Comparison of ENCODE assay signal across 10 mouse cellular contexts in the genomic region with DNA sequence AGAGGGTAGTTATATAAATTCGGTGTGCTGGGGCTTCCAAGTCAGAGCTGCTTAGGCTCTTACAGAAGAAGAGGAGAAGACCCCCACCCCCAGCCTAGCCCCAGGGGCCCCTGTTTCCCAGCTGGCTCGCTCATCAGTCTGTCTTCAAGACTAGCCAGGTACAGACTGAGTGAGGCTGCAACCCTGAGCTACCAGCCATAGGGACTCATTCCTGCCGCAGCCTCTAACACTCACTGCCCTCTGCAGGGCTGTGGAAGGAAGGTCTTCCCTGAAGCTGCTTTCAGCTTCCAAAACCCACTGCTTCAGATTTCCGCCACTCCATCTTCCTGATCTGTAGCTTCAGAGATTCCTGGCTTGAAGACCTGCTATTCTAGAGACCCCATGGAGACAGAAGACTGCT. TPM values are rescaled to one million over a fixed set of nuclear protein-coding genes. Genes with fewer than 3 reads are reported as not detected.
DNase-seq lines count a peak whose midpoint lies in the region; ATAC-seq and TF ChIP-seq lines count a peak whose summit lies in the region.
"Had no signal": no experiment of that assay in that cellular context is flagged by ENCODE, and none has a peak within 500 bp of the region (broad histone marks: within the 10 kb centered on the region; RNA-seq: fewer than 3 reads in every experiment).

No protein-coding gene starts in this region.

- TF ChIP-seq CTCF in thymus, adult 2 months (IDR thresholded peaks at IDR 0.05; ENCODE audit: borderline replicate concordance, control insufficient read depth, extremely low read depth, insufficient read depth, low read length, poor library complexity), result no peak

- peak; percentile 5 for DNase-seq in adrenal gland, postnatal 10 days
- DNase-seq in adrenal gland, postnatal 36 days, result no peak
- peak; percentile 17 to 37 for DNase-seq in layer of hippocampus, postnatal 10 days (ENCODE audit: low spot score in 2 of 2)
- no peak for DNase-seq in layer of hippocampus, postnatal 36 days
- peak; percentile 68 for DNase-seq in embryo, embryonic 10.5 days (ENCODE audit: low spot score)
- no peak for DNase-seq in ovary, postnatal 36 days (ENCODE audit: low spot score)
- no peak for DNase-seq in thymus, adult 2 months

- H3K36me3 ChIP-seq in limb, embryonic 12.5 days, result no peaks in the 10 kb centered on the region
- H3K36me3 ChIP-seq in thymus, adult 2 months (ENCODE audit: control insufficient read depth, insufficient read depth, low read length), result no peaks in the 10 kb centered on the region
- H3K36me3 ChIP-seq: liver, embryonic 15.5 days had no signal

- H3K9ac ChIP-seq in limb, embryonic 12.5 days (replicated peaks), result no peak overlapping the region
- H3K9ac ChIP-seq: liver, embryonic 15.5 days had no signal

- no peak overlapping the region for H3K27ac ChIP-seq in limb, embryonic 12.5 days
- no peak overlapping the region for H3K27ac ChIP-seq in thymus, adult 2 months (ENCODE audit: control insufficient read depth, insufficient read depth, low read length)
- H3K27ac ChIP-seq: liver, embryonic 15.5 days had no signal

- 22% methylated on average over 4 of the region's 4 CpGs for WGBS in limb, embryonic 12.5 days
- WGBS in thymus, adult 2 months, result 42% methylated on average over 4 of the region's 4 CpGs

- peak; percentile 75; the same call in 1 of the 2 replicates for ATAC-seq in limb, embryonic 12.5 days (ENCODE audit: insufficient number of reproducible peaks, insufficient read depth, low FRiP score, low TSS enrichment, low read depth)

- TF ChIP-seq POLR2A in thymus, adult 2 months (IDR thresholded peaks at IDR 0.05; ENCODE audit: control insufficient read depth, extremely low read depth, insufficient read depth, low read length, poor library complexity), result no peak

- H3K4me1 ChIP-seq in limb, embryonic 12.5 days (replicated peaks), result 0 out of 2 replicates have a peak, but pooled peaks cover 8% of the 10 kb centered on the region
- H3K4me1 ChIP-seq in thymus, adult 2 months (replicated peaks; ENCODE audit: control insufficient read depth, insufficient read depth, low read length), result no peaks in the 10 kb centered on the region
- H3K4me1 ChIP-seq: liver, embryonic 15.5 days had no signal

- no peak overlapping the region for H3K4me3 ChIP-seq in limb, embryonic 12.5 days (replicated peaks)
- no peak overlapping the region for H3K4me3 ChIP-seq in thymus, adult 2 months (ENCODE audit: control insufficient read depth, insufficient read depth, low read length)
- H3K4me3 ChIP-seq: liver, embryonic 15.5 days had no signal

- no peaks in the 10 kb centered on the region for H3K9me3 ChIP-seq in limb, embryonic 12.5 days
- H3K9me3 ChIP-seq: liver, embryonic 15.5 days had no signal

- peak overlapping the region; percentile 13; the same call in 1 of the 2 replicates for H3K4me2 ChIP-seq in limb, embryonic 12.5 days
- H3K4me2 ChIP-seq: liver, embryonic 15.5 days had no signal

- H3K27me3 ChIP-seq in limb, embryonic 12.5 days, result no peaks in the 10 kb centered on the region
- H3K27me3 ChIP-seq in thymus, adult 2 months (ENCODE audit: control insufficient read depth, insufficient read depth, low read length), result no peaks in the 10 kb centered on the region
- H3K27me3 ChIP-seq: liver, embryonic 15.5 days had no signal

RNA-seq across cellular contexts. Expression of a gene that starts 35.5 kb away (rescaled TPM):
- total RNA-seq in adrenal gland, postnatal 10 days (2021), result under 1 TPM; 0.30 to 0.33 TPM
- under 1 TPM in 1 of 2 experiments, not detected in 1; 0.16 TPM for total RNA-seq in adrenal gland, postnatal 36 days (2021)
- 1 to 10 TPM in 1 of 2 experiments, under 1 TPM in 1; 0.76 to 1.2 TPM for total RNA-seq in layer of hippocampus, postnatal 10 days (2021)
- under 1 TPM; 0.52 to 0.63 TPM for total RNA-seq in layer of hippocampus, postnatal 36 days (2021)
- 0.59 and 0.68 TPM in 2 replicates for polyA plus RNA-seq in limb, embryonic 12.5 days (2016; fragmentation: Nextera tagmentation; extraction: Ambion mirVana)
- 0.24 TPM in 1 of 2 replicates, not detected in the other for polyA plus RNA-seq in thymus, adult 2 months (2012; rRNA removed)
- total RNA-seq: common myeloid progenitor, adult 5-6 weeks had no signal

RNA-seq across cellular contexts. Expression of a gene that starts 53.4 kb away (rescaled TPM):
- not detected for total RNA-seq in adrenal gland, postnatal 10 days (2021)
- not detected for total RNA-seq in adrenal gland, postnatal 36 days (2021)
- not detected for total RNA-seq in layer of hippocampus, postnatal 10 days (2021)
- total RNA-seq in layer of hippocampus, postnatal 36 days (2021), result not detected
- polyA plus RNA-seq in limb, embryonic 12.5 days (2016; fragmentation: Nextera tagmentation; extraction: Ambion mirVana), result 0.21 TPM in 1 of 2 replicates, not detected in the other
- polyA plus RNA-seq in thymus, adult 2 months (2012; rRNA removed), result 0.19 and 0.27 TPM in 2 replicates
- total RNA-seq: common myeloid progenitor, adult 5-6 weeks had no signal

RNA-seq across cellular contexts. Expression of a gene that starts 54.1 kb away (rescaled TPM):
- 10 to 100 TPM; 54.1 to 64.3 TPM for total RNA-seq in adrenal gland, postnatal 10 days (2021)
- total RNA-seq in adrenal gland, postnatal 36 days (2021), result 10 to 100 TPM; 51.4 to 57.6 TPM
- total RNA-seq in layer of hippocampus, postnatal 10 days (2021), result 10 to 100 TPM; 63.4 to 77.1 TPM
- 10 to 100 TPM; 65.2 to 73.8 TPM for total RNA-seq in layer of hippocampus, postnatal 36 days (2021)
- polyA plus RNA-seq in limb, embryonic 12.5 days (2016; fragmentation: Nextera tagmentation; extraction: Ambion mirVana), result 33.0 and 37.5 TPM in 2 replicates
- polyA plus RNA-seq in thymus, adult 2 months (2012; rRNA removed), result 40.2 and 44.1 TPM in 2 replicates

Comparison
In these comparisons a context has a peak if more than half of its experiments do, and no peak if none do; other contexts are left out.
1. DNase-seq: peak in adrenal gland, postnatal 10 days (single experiment), layer of hippocampus, postnatal 10 days (2 of 2) and embryo, embryonic 10.5 days (single experiment); none in adrenal gland, postnatal 36 days (0 of 2), layer of hippocampus, postnatal 36 days (0 of 2), ovary, postnatal 36 days (single experiment) and thymus, adult 2 months (single experiment).